Mouse (Mus musculus) cerebellum, adult 2 months (tissue): ENCODE measurements at regions not wholly inside any gene's neighbourhood (a gene's known extent, or its start where the extent isn't known, plus 50 kb on each side); places are given as distances from the start of the nearest gene placed in this dataset.

Experiments
- CTCF ChIP-seq: fragments of 200-500 bp; IDR thresholded peaks from 2 replicates; pipeline ENCODE4 v1.5.1; 2011; ENCODE audit warnings: low read depth, mild to moderate bottlenecking, control low read depth, low read length, moderate library complexity, borderline replicate concordance; ENCODE audit not compliant: insufficient read depth
- POLR2A ChIP-seq: fragments of 200-500 bp; IDR thresholded peaks from 2 replicates; pipeline ENCODE4 v1.6.1; 2011; ENCODE audit warnings: low read length, control low read depth, borderline replicate concordance; ENCODE audit not compliant: insufficient read depth

DNA sequence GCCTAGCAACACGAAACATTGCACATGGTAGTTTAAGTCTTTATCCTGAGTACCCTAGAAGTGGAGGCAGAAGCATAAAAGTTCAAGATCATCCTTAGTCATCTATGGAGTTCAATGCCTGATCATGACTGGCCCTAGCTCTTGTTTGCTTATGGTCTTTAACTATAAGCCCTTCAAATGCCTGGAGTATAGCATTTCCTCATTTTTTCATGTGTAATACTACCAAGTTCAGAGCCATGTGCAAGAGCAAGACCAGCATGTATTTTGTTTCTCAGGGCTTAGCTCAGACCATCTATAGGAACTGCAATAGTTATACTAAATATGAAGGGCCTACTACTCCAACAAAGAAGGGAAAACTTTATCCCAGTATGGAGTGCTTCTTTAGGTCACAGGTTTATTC, 122.4 kb upstream of the Abcb5 start:
- TF ChIP-seq CTCF = no peak
- no peak for TF ChIP-seq POLR2A
